Mouse (Mus musculus): ENCODE measurements around the gene Bicd1. TPM values are rescaled to one million over a fixed set of nuclear protein-coding genes. Genes with fewer than 3 reads are reported as not detected.

Bicd1 gene
- polyA plus RNA-seq, 1 experiment from 2014 or later = 2.2 TPM

GRCm38 (mm10) chr6:149399396-149399795 is 9.3 kb upstream of the Bicd1 start:
- H3K27me3 ChIP-seq (replicated peaks; ENCODE audit: insufficient read depth, low read length) = no peaks in the 10 kb centered on the region
- H3K4me3 ChIP-seq (ENCODE audit: low read depth, low read length) = no peak overlapping the region
- ATAC-seq (no peak), DNase-seq (ENCODE audit: low spot score) (no peak)
- no peaks in the 10 kb centered on the region for H3K36me3 ChIP-seq (ENCODE audit: insufficient read depth, low read length)
- no peaks in the 10 kb centered on the region for H3K4me1 ChIP-seq (ENCODE audit: insufficient read depth, low read depth, low read length)
- H3K27ac ChIP-seq (ENCODE audit: low read length) = no peak overlapping the region
- no peak for TF ChIP-seq CTCF (IDR thresholded peaks at IDR 0.05)
- TF ChIP-seq EP300 (IDR thresholded peaks at IDR 0.05) = no peak
- H3K9ac ChIP-seq (replicated peaks; ENCODE audit: low read depth) = no peak overlapping the region
- H3K9me3 ChIP-seq (ENCODE audit: low read length) = no peaks in the 10 kb centered on the region
- no peak overlapping the region for H3K4me2 ChIP-seq (replicated peaks; ENCODE audit: low read depth, low read length)

DNA sequence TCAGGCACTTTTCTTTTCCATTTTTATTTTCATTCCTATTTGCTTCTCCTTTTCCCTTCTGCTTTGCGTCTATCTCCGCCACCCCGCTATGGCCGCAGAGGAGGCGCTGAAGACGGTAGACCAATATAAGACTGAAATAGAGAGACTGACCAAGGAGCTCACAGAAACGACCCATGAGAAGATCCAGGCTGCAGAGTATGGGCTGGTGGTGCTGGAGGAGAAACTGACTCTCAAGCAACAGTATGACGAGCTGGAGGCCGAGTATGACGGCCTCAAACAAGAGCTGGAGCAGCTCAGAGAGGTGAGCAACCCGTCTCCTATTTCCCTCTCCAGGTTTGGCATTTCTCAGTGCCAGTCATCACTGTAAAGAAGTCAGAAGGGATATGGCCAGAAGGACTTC is 655 bp downstream of the Bicd1 start:
- H3K27ac ChIP-seq (ENCODE audit: low read length) = no peak overlapping the region
- DNase-seq (ENCODE audit: low spot score) = no peak
- TF ChIP-seq CTCF (IDR thresholded peaks at IDR 0.05) (no peak), EP300 (IDR thresholded peaks at IDR 0.05) (no peak)

GRCm38 (mm10) chr6:149409845-149410244 is 1.2 kb downstream of the Bicd1 start:
- no peak for TF ChIP-seq EP300 (IDR thresholded peaks at IDR 0.05)
- no peak for TF ChIP-seq CTCF (IDR thresholded peaks at IDR 0.05)
- Histone ChIP-seq H3K4me3 (ENCODE audit: low read depth, low read length) (no peak overlapping the region), H3K27ac (ENCODE audit: low read length) (no peak overlapping the region), H3K27me3 (replicated peaks; ENCODE audit: insufficient read depth, low read length) (no peaks in the 10 kb centered on the region), H3K9me3 (ENCODE audit: low read length) (no peaks in the 10 kb centered on the region), H3K36me3 (ENCODE audit: insufficient read depth, low read length) (no peaks in the 10 kb centered on the region), H3K4me2 (replicated peaks; ENCODE audit: low read depth, low read length) (peak overlapping the region; percentile 92; the same call in 1 of the 2 replicates), H3K4me1 (ENCODE audit: insufficient read depth, low read depth, low read length) (peaks cover 4% of the 10 kb centered on the region; the same call in 1 of the 2 replicates), H3K9ac (replicated peaks; ENCODE audit: low read depth) (no peak overlapping the region)
- no peak for DNase-seq (ENCODE audit: low spot score)
- WGBS = 28% methylated on average over 4 of the region's 4 CpGs
- ATAC-seq = no peak

More for the DNA sequence above, 655 bp downstream of the Bicd1 start:
- Histone ChIP-seq H3K9me3 (ENCODE audit: low read length) (no peaks in the 10 kb centered on the region), H3K36me3 (ENCODE audit: insufficient read depth, low read length) (no peaks in the 10 kb centered on the region), H3K27me3 (replicated peaks; ENCODE audit: insufficient read depth, low read length) (no peaks in the 10 kb centered on the region), H3K4me1 (ENCODE audit: insufficient read depth, low read depth, low read length) (peaks cover 4% of the 10 kb centered on the region; the same call in 1 of the 2 replicates), H3K4me2 (replicated peaks; ENCODE audit: low read depth, low read length) (peak overlapping the region; percentile 92), H3K9ac (replicated peaks; ENCODE audit: low read depth) (0 out of 2 replicates have a peak overlapping the region, but pooled peaks have one; percentile 16), H3K4me3 (ENCODE audit: low read depth, low read length) (peak overlapping the region; percentile 54)
- ATAC-seq = peak; percentile 32; the same call in 1 of the 2 replicates
- WGBS = 2% methylated on average over 11 of the region's 11 CpGs

DNA sequence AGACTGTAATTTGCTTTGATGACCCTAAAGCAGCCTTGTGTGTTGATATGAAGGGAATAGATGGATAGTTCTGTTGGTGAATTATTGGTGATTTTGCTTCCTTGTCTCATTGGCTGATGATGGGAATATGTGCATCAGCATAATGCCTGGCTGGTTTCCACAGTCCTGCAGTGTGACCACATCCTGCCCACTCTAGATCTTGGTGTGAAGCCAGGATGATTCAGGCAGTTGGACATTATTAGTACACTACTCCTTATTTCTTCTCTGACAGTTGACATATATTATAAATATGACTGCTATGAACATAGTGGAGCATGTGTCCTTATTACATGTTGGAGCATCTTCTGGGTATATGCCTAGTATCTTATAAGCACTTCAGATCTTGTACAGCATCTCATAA is 4.6 kb downstream of the Bicd1 start:
- H3K4me2 ChIP-seq (replicated peaks; ENCODE audit: low read depth, low read length) = no peak overlapping the region
- no peak overlapping the region for H3K9ac ChIP-seq (replicated peaks; ENCODE audit: low read depth)
- H3K27ac ChIP-seq (ENCODE audit: low read length) = no peak overlapping the region
- DNase-seq (ENCODE audit: low spot score) (no peak), ATAC-seq (no peak)
- H3K4me1 ChIP-seq (ENCODE audit: insufficient read depth, low read depth, low read length) = peaks cover 4% of the 10 kb centered on the region; the same call in 1 of the 2 replicates
- H3K9me3 ChIP-seq (ENCODE audit: low read length) = no peaks in the 10 kb centered on the region
- TF ChIP-seq EP300 (IDR thresholded peaks at IDR 0.05) (no peak), CTCF (IDR thresholded peaks at IDR 0.05) (no peak)
- H3K36me3 ChIP-seq (ENCODE audit: insufficient read depth, low read length) = no peaks in the 10 kb centered on the region
- H3K27me3 ChIP-seq (replicated peaks; ENCODE audit: insufficient read depth, low read length) = no peaks in the 10 kb centered on the region
- H3K4me3 ChIP-seq (ENCODE audit: low read depth, low read length) = no peak overlapping the region

DNA sequence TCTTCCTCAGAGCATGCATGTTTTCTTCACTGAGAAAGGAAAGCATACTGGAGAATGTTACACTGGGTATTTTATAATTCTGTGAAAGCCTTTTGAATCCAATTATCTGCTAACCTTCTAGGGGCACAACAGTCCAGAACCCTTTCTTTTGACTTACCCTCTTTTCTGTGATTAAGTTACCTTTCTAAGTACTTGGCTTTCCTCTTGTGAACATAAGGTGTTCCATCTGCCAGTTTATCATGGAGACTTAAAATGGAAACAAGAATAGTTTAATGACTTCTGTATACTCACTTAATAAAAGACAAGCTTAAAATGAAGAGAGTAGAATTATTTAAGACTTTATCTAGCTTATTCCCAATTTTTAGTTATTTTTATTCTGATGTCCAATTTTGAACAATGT is 16.1 kb downstream of the Bicd1 start:
- Histone ChIP-seq H3K27ac (ENCODE audit: low read length) (no peak overlapping the region), H3K9me3 (ENCODE audit: low read length) (no peaks in the 10 kb centered on the region), H3K4me2 (replicated peaks; ENCODE audit: low read depth, low read length) (no peak overlapping the region), H3K4me1 (ENCODE audit: insufficient read depth, low read depth, low read length) (no peaks in the 10 kb centered on the region), H3K36me3 (ENCODE audit: insufficient read depth, low read length) (no peaks in the 10 kb centered on the region), H3K4me3 (ENCODE audit: low read depth, low read length) (no peak overlapping the region), H3K9ac (replicated peaks; ENCODE audit: low read depth) (no peak overlapping the region), H3K27me3 (replicated peaks; ENCODE audit: insufficient read depth, low read length) (no peaks in the 10 kb centered on the region)
- ATAC-seq (no peak), DNase-seq (ENCODE audit: low spot score) (no peak)
- TF ChIP-seq EP300 (IDR thresholded peaks at IDR 0.05) (no peak), CTCF (IDR thresholded peaks at IDR 0.05) (no peak)

DNA sequence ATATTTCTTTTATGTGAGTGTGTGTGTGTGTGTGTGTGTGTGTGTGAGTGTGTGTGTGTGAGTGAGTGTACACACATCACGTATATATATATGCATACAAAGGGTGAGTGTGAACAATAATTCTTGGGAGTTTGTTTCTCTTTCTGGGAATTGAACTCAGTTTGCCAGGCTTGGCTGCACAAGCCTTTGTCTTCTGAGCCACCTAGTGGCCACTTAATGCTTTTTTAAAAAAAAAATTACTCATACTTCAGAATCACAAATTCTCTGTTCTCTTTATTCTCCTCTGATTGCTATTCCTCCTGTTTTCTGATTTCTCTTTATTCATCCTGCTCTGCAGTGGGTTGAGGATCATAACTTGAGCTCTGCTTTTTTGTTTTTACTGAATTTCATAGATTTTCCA is 30.5 kb downstream of the Bicd1 start:
- ATAC-seq (no peak), DNase-seq (ENCODE audit: low spot score) (no peak)
- Histone ChIP-seq H3K4me1 (ENCODE audit: insufficient read depth, low read depth, low read length) (no peaks in the 10 kb centered on the region), H3K27ac (ENCODE audit: low read length) (no peak overlapping the region), H3K9ac (replicated peaks; ENCODE audit: low read depth) (no peak overlapping the region), H3K27me3 (replicated peaks; ENCODE audit: insufficient read depth, low read length) (no peaks in the 10 kb centered on the region), H3K9me3 (ENCODE audit: low read length) (no peaks in the 10 kb centered on the region), H3K36me3 (ENCODE audit: insufficient read depth, low read length) (no peaks in the 10 kb centered on the region), H3K4me3 (ENCODE audit: low read depth, low read length) (no peak overlapping the region), H3K4me2 (replicated peaks; ENCODE audit: low read depth, low read length) (no peak overlapping the region)
- WGBS = 76% methylated on average over 1 of the region's 1 CpGs
- TF ChIP-seq EP300 (IDR thresholded peaks at IDR 0.05) (no peak), CTCF (IDR thresholded peaks at IDR 0.05) (peak; percentile 30; the same call in 1 of the 2 replicates)

DNA sequence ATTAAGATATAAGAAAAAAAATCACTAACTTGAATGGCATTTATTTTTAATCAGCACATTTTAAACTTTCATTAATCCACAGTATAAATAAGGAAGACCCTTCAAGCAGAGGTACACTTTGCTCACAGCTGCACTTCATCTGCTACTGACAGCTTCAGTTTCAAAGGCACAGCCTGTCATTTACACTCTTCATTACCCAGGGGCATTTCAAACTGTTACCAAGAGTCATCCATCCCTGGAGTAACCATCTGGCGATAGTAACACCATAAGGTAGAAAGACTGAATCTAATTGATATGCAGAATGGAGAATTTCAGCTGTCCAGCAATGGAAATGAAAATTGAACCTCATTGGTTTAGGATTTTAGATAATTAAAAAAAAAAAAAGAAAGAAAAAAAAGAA is 34.2 kb downstream of the Bicd1 start:
- Histone ChIP-seq H3K4me1 (ENCODE audit: insufficient read depth, low read depth, low read length) (no peaks in the 10 kb centered on the region), H3K9ac (replicated peaks; ENCODE audit: low read depth) (no peak overlapping the region), H3K36me3 (ENCODE audit: insufficient read depth, low read length) (no peaks in the 10 kb centered on the region), H3K27me3 (replicated peaks; ENCODE audit: insufficient read depth, low read length) (no peaks in the 10 kb centered on the region), H3K9me3 (ENCODE audit: low read length) (no peaks in the 10 kb centered on the region), H3K27ac (ENCODE audit: low read length) (no peak overlapping the region), H3K4me2 (replicated peaks; ENCODE audit: low read depth, low read length) (no peak overlapping the region), H3K4me3 (ENCODE audit: low read depth, low read length) (no peak overlapping the region)
- ATAC-seq = no peak
- 72% methylated on average over 1 of the region's 1 CpGs for WGBS
- TF ChIP-seq EP300 (IDR thresholded peaks at IDR 0.05) (no peak), CTCF (IDR thresholded peaks at IDR 0.05) (no peak)
- no peak for DNase-seq (ENCODE audit: low spot score)
